Mouse (Mus musculus) kidney, postnatal 0 days (tissue): ENCODE measurements around the gene Tmem45b. TPM values are rescaled to one million over a fixed set of nuclear protein-coding genes. Genes with fewer than 3 reads are reported as not detected.
A peak's percentile ranks its signal among the peaks of the same experiment; 100 is the strongest.

Experiments
- ATAC-seq: fragments of 200-750 bp; cut with Nextera tagmentation; replicated peaks from 2 replicates; pipeline ENCODE4 v1.8.0; 2017; ENCODE audit warnings: low read depth, moderate number of reproducible peaks, moderate TSS enrichment, moderate library complexity; ENCODE audit not compliant: low FRiP score
- DNase-seq: peaks from one replicate; pipeline ENCODE4 v3.0.0-alpha.2; 2016; ENCODE audit warnings: low spot score
- H3K27ac ChIP-seq: fragments of 300-500 bp; sonication (generic); 2 replicates; pipeline ENCODE4 v1.5.1; 2014; ENCODE audit warnings: mild to moderate bottlenecking
- H3K27me3 ChIP-seq: fragments of 300-500 bp; sonication (generic); 2 replicates; pipeline ENCODE4 v1.6.1; 2014; ENCODE audit warnings: low read length, mixed read lengths; ENCODE audit not compliant: insufficient read depth
- H3K36me3 ChIP-seq: fragments of 300-500 bp; sonication (generic); 2 replicates; pipeline ENCODE4 v1.6.1; 2014; ENCODE audit warnings: low read length, mixed read lengths; ENCODE audit not compliant: insufficient read depth
- H3K4me1 ChIP-seq: fragments of 300-500 bp; sonication (generic); replicated peaks from 2 replicates; pipeline ENCODE4 v1.6.1; 2014; ENCODE audit warnings: antibody characterized with exemption, low read length, mixed read lengths; ENCODE audit not compliant: insufficient read depth
- H3K4me2 ChIP-seq: fragments of 300-500 bp; sonication (generic); 2 replicates; pipeline ENCODE4 v1.6.1; 2014; ENCODE audit warnings: mild to moderate bottlenecking, low read length, moderate library complexity, mixed read lengths
- H3K4me3 ChIP-seq: fragments of 300-500 bp; sonication (generic); replicated peaks from 2 replicates; pipeline ENCODE4 v1.5.1; 2014; ENCODE audit warnings: low read depth, low read length
- H3K9ac ChIP-seq: fragments of 300-500 bp; sonication (generic); 2 replicates; pipeline ENCODE4 v1.6.1; 2014; ENCODE audit warnings: low read depth, low read length
- H3K9me3 ChIP-seq: fragments of 300-500 bp; sonication (generic); replicated peaks from 2 replicates; pipeline ENCODE4 v1.6.1; 2016; ENCODE audit warnings: low read length, inconsistent platforms, mixed read lengths
- CTCF ChIP-seq: IDR thresholded peaks from 2 replicates; pipeline ENCODE4 v1.5.1; 2016; ENCODE audit warnings: antibody characterized with exemption, low read depth, mild to moderate bottlenecking, moderate library complexity
- WGBS: fragments of 180-500 bp; shearing (Covaris S2); extraction: QIAGEN DNeasy Blood & Tissue Kit; methylation state at CpG from one replicate; pipeline ENCODE4 v1.1.7; 2014; 5-methylcytosine and 5-hydroxymethylcytosine counted together
- polyA plus RNA-seq: library from polyadenylated mRNA; unstranded; fragments of >200 nt; fragmentation: Nextera tagmentation; extraction: Ambion mirVana; gene quantifications from 2 replicates; pipeline ENCODE4 v1.2.1, GENCODE M21; 2015

Tmem45b gene
- polyA plus RNA-seq, 1 experiment from 2014 or later: 54.9 TPM

DNA sequence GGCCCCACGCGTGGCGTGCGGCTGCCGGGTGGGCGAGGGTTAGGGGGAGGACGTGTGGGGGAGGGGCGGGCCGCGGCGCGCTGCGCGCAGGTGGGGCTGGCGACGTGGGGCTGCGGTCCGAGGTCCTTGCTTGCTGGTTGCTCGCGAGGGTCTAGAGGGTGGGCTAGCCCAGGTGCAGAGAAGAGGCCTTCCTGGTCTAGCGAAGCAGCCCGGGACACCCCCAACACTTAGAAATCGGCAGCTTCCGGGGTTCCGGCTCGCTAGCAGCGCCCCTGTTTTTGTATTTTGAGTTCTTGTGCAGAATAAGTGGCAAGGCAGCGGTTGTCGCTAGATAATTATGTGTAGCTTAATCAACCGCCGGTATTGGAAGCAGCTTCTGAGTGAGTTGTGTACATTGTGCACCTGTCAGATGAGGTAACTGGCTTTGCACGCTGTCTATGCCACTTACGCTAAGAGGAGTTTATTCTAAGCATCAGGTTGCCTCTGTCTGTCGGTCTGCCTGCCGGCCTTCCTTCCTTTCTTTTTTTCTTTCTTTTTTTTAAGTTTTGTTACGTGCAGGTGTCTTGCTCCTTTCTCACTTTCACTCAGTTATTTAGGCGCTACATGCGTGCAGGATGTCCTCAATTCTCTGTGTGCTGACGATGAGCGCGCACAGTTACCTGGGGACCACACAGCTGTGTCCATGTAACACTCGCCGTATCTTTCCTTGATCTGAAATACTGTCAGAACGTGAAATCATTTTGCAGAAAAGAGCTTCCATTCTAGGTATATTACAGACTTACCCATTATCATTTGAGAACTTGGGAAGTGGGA, 77.7 kb downstream of the Tmem45b start:
- Histone ChIP-seq H3K36me3 (0 out of 2 replicates have a peak, but pooled peaks cover 8% of the 10 kb centered on the region), H3K27me3 (no peaks in the 10 kb centered on the region), H3K27ac (peak overlapping the region; percentile 68), H3K4me3 (peak overlapping the region; percentile 96), H3K9ac (peak overlapping the region; percentile 93), H3K9me3 (no peaks in the 10 kb centered on the region), H3K4me1 (peaks cover 8% of the 10 kb centered on the region; the same call in 1 of the 2 replicates), H3K4me2 (peak overlapping the region; percentile 83)
- WGBS: 9% methylated on average over 43 of the region's 44 CpGs
- peak; percentile 37 for DNase-seq
- TF ChIP-seq CTCF: no peak
- peak; percentile 68 for ATAC-seq

DNA sequence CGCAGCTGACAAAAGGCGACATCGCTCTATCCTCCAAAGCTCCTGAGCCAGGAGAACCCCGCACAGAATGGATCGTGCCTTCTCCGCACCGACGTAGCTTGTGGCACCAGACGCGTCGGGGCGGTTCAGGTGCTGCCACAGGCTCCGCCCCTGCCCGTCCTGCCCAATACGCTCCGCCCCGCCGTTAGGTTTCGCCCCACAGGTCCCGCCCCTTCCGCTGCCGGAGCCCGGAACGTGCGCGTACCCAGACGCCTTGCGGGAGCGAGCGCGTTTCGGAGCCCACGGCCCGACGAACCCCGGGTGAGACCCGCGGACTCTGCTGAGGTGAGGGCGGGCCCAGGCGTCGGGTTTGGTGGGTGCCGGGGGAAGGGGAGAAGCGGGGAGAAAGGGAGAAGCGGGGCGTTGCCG, 78.3 kb downstream of the Tmem45b start, which contains the start of gene Nfrkb:
TSS of gene Nfrkb (plus strand) at position 246 of the 408 bp plus-strand sequence.
- Histone ChIP-seq H3K36me3 (0 out of 2 replicates have a peak, but pooled peaks cover 1% of the 10 kb centered on the region), H3K9me3 (no peaks in the 10 kb centered on the region), H3K27me3 (no peaks in the 10 kb centered on the region), H3K27ac (peak within 1 kb of the TSS; percentile 68), H3K9ac (peak within 1 kb of the TSS; percentile 93), H3K4me3 (peak within 1 kb of the TSS; percentile 96), H3K4me2 (peak within 1 kb of the TSS; percentile 83), H3K4me1 (peaks cover 8% of the 10 kb centered on the region; the same call in 1 of the 2 replicates)
- under 1% methylated on average over 44 of the region's 46 CpGs for WGBS
- peak; percentile 94 for ATAC-seq
- peak; percentile 98 for DNase-seq
- TF ChIP-seq CTCF: no peak

DNA sequence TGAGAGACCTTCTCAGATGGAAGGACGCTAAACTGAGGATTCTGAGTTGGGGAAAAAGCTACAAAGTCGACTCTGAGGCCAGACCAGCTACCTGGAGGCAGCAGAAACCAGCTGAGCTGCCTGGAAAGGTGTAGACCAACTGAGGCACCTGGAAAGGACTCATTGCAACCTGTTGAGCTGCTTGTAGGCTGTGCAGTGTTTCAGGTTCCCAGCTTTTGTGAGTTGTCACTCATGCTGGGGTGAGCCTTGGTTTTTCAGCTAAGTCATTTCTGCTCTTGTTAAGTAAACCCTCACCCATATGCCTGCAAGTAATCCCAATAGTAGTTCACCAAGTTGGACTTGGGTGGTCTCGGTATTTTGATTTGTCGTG, 78.8 kb downstream of the Tmem45b start:
- no peak overlapping the region for H3K27ac ChIP-seq
- peaks cover 8% of the 10 kb centered on the region; the same call in 1 of the 2 replicates for H3K4me1 ChIP-seq
- 15% methylated on average over 4 of the region's 4 CpGs for WGBS
- ATAC-seq (peak; percentile 8; the same call in 1 of the 2 replicates), DNase-seq (no peak)
- no peak for TF ChIP-seq CTCF
- H3K36me3 ChIP-seq: no peaks in the 10 kb centered on the region
- 0 out of 2 replicates have a peak overlapping the region, but pooled peaks have one; percentile 93 for H3K9ac ChIP-seq
- H3K27me3 ChIP-seq: no peaks in the 10 kb centered on the region
- peak overlapping the region; percentile 96 for H3K4me3 ChIP-seq
- no peaks in the 10 kb centered on the region for H3K9me3 ChIP-seq
- peak overlapping the region; percentile 83 for H3K4me2 ChIP-seq

DNA sequence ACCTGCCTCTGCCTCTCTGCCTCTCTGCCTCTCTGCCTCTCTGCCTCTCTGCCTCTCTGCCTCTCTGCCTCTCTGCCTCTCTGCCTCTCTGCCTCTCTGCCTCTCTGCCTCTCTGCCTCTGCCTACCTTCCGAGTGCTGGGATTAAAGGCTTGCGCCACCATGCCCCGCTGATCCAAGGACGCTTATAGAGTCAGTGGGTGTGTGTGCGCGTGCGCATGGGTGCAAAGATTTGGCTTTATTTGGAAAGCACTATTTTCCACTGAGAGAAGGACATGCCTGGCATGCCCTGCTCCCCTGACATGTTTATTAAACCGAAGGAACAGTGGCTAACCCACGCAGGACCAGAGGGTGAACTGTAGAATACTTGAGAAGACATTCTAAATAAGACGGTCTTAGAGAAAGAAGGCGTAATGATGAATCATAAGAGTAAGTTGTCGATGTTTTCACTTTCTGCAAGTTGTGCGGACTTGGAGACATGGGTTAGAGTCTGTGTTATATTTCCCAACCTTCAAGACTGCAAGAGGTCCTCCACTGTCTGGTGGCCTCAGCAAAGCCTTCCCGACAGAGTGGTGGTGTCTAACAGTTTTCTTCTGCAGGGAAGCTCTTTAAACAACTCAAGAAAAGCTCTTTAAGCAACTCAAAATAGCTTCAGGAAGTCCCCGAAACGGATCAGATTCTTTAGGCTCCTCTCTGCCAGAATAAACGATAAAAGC, 79.3 kb downstream of the Tmem45b start:
- H3K36me3 ChIP-seq: no peaks in the 10 kb centered on the region

DNA sequence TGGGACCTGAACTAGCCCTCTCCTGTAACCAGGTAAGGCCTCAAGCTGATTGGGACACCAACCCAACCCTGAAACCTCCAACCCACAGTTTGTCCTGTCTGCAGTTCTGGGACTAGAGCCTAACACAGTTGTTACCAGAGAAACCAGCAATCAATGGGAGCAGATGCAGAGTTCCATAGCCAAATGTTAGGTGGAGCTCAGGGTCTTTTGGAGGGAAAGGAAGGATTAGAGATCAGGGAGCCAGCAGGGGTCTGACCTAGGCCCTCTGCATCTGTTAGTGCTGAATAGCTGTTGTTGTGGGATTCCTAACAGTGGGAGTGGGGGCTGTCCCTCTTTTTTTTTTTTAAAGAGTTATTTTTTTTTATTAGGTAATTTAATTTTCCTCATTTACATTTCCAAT, 87.6 kb downstream of the Tmem45b start:
- DNase-seq (no peak), ATAC-seq (no peak)
- no peak overlapping the region for H3K9ac ChIP-seq
- H3K4me2 ChIP-seq: no peak overlapping the region
- H3K4me1 ChIP-seq: no peaks in the 10 kb centered on the region
- 0 out of 2 replicates have a peak, but pooled peaks cover 3% of the 10 kb centered on the region for H3K36me3 ChIP-seq
- H3K27ac ChIP-seq: no peak overlapping the region
- no peak for TF ChIP-seq CTCF
- no peaks in the 10 kb centered on the region for H3K9me3 ChIP-seq
- H3K4me3 ChIP-seq: no peak overlapping the region
- no peaks in the 10 kb centered on the region for H3K27me3 ChIP-seq

More for the DNA sequence above, 79.3 kb downstream of the Tmem45b start:
- Histone ChIP-seq H3K27me3 (no peaks in the 10 kb centered on the region), H3K4me3 (no peak overlapping the region), H3K4me1 (peaks cover 8% of the 10 kb centered on the region; the same call in 1 of the 2 replicates), H3K27ac (no peak overlapping the region), H3K4me2 (peak overlapping the region; percentile 83; the same call in 1 of the 2 replicates), H3K9me3 (no peaks in the 10 kb centered on the region), H3K9ac (no peak overlapping the region)
- WGBS: 76% methylated on average over 17 of the region's 17 CpGs
- DNase-seq: no peak
- ATAC-seq: no peak
- TF ChIP-seq CTCF: no peak

Other genes with a start within 250 kb of the Tmem45b start
- 1.9 TPM in 2 replicates for gene Prdm10, start 183.9 kb downstream of the Tmem45b start, polyA plus RNA-seq
- gene Nfrkb, start 78.3 kb downstream of the Tmem45b start, polyA plus RNA-seq: 14.4 and 18.2 TPM in 2 replicates